ENCODE assay signal across 19 mouse cellular contexts in the genomic region with DNA sequence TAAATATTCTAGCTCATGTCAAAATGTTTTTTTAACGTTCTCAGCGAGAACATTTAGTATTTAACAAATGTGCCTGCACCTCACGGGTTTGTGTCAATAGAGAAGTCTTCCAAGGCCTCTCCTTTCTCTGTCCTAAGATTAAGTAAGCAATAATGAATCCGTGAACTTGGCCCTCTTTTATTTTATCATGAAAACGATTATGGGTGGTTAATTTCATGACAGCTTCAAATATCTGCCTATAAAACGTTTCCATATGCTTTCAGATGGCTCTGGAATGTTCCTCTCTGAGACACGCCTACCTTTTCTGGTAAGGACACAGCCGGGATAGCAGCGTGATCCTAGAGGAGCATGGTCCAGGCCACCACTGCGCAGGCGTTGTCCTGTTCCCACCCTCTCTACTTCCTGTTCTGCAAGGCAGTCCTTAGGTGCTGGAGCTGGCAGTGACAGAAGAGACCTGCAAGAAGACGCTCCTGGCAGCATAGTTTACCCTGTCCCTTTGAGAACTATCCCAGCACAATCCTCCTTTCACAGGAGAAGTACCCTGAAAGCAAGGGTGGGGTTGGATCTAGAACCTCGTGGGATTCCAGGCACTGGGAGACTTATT.
DNase-seq lines count a peak whose midpoint lies in the region; ATAC-seq and TF ChIP-seq lines count a peak whose summit lies in the region.
"Had no signal": no experiment of that assay in that cellular context is flagged by ENCODE, and none has a peak within 500 bp of the region (broad histone marks: within the 10 kb centered on the region; RNA-seq: fewer than 3 reads in every experiment).

No protein-coding gene starts in this region.

- H3K9ac ChIP-seq in heart, embryonic 16.5 days (ENCODE audit: low read length): 0 out of 2 replicates have a peak overlapping the region, but pooled peaks have one; percentile 1
- no peak overlapping the region for H3K9ac ChIP-seq in stomach, embryonic 16.5 days (ENCODE audit: low read length)
- no peak overlapping the region for H3K9ac ChIP-seq in stomach, postnatal 0 days (ENCODE audit: low read length)
- H3K9ac ChIP-seq in heart, postnatal 0 days (replicated peaks; ENCODE audit: low read depth, low read length): no peak overlapping the region; the same call in 1 of the 2 replicates
- H3K9ac ChIP-seq: hindbrain, embryonic 12.5 days; limb, embryonic 15.5 days had no signal

- H3K4me2 ChIP-seq in heart, embryonic 16.5 days (ENCODE audit: low read depth, low read length): 0 out of 2 replicates have a peak overlapping the region, but pooled peaks have one; percentile 2
- no peak overlapping the region for H3K4me2 ChIP-seq in stomach, embryonic 16.5 days (ENCODE audit: low read depth, low read length)
- H3K4me2 ChIP-seq in stomach, postnatal 0 days (replicated peaks; ENCODE audit: low read depth): no peak overlapping the region
- no peak overlapping the region for H3K4me2 ChIP-seq in heart, postnatal 0 days (ENCODE audit: low read depth, low read length)
- H3K4me2 ChIP-seq: hindbrain, embryonic 12.5 days; limb, embryonic 15.5 days; midbrain, embryonic 11.5 days had no signal

- no peak overlapping the region for H3K4me3 ChIP-seq in heart, embryonic 16.5 days (ENCODE audit: low read length)
- H3K4me3 ChIP-seq in stomach, embryonic 16.5 days (replicated peaks; ENCODE audit: low read length): no peak overlapping the region
- no peak overlapping the region for H3K4me3 ChIP-seq in stomach, postnatal 0 days (ENCODE audit: low read depth, low read length)
- H3K4me3 ChIP-seq in heart, postnatal 0 days (ENCODE audit: low read depth, low read length): no peak overlapping the region
- H3K4me3 ChIP-seq: erythroblast, embryonic 14.5 days; hindbrain, embryonic 12.5 days; limb, embryonic 15.5 days had no signal

- H3K4me1 ChIP-seq in heart, embryonic 16.5 days (ENCODE audit: control insufficient read depth, insufficient read depth, low read length): peaks cover 24% of the 10 kb centered on the region
- peaks cover 14% of the 10 kb centered on the region for H3K4me1 ChIP-seq in stomach, embryonic 16.5 days (ENCODE audit: control insufficient read depth, insufficient read depth, low read length)
- peaks cover 11% of the 10 kb centered on the region for H3K4me1 ChIP-seq in stomach, postnatal 0 days (replicated peaks; ENCODE audit: control insufficient read depth, insufficient read depth)
- H3K4me1 ChIP-seq in heart, postnatal 0 days (ENCODE audit: control insufficient read depth, insufficient read depth): peaks cover 6% of the 10 kb centered on the region; the same call in 1 of the 2 replicates

- no peaks in the 10 kb centered on the region for H3K27me3 ChIP-seq in heart, embryonic 16.5 days (ENCODE audit: control insufficient read depth, insufficient read depth, low read length)
- H3K27me3 ChIP-seq in stomach, embryonic 16.5 days (ENCODE audit: control insufficient read depth, insufficient read depth, low read length): no peaks in the 10 kb centered on the region
- no peaks in the 10 kb centered on the region for H3K27me3 ChIP-seq in stomach, postnatal 0 days (ENCODE audit: control insufficient read depth, insufficient read depth, low read length)
- H3K27me3 ChIP-seq in heart, postnatal 0 days (ENCODE audit: control insufficient read depth, insufficient read depth, low read length): no peaks in the 10 kb centered on the region
- H3K27me3 ChIP-seq: hindbrain, embryonic 12.5 days; limb, embryonic 15.5 days had no signal

- WGBS in heart, embryonic 16.5 days: 63% methylated on average over 13 of the region's 13 CpGs
- 54% methylated on average over 13 of the region's 13 CpGs for WGBS in stomach, embryonic 16.5 days
- WGBS in stomach, postnatal 0 days: 43% methylated on average over 13 of the region's 13 CpGs
- 60% methylated on average over 13 of the region's 13 CpGs for WGBS in heart, postnatal 0 days

- no peak for TF ChIP-seq CTCF in stomach, postnatal 0 days (IDR thresholded peaks at IDR 0.05; ENCODE audit: low read depth)
- TF ChIP-seq CTCF in heart, postnatal 0 days (IDR thresholded peaks at IDR 0.05; ENCODE audit: low read depth): no peak

- no peak for DNase-seq in heart, adult 8-10 months (ENCODE audit: low spot score)
- no peak for DNase-seq in stomach, postnatal 0 days (ENCODE audit: low spot score)
- DNase-seq in heart, postnatal 0 days (ENCODE audit: low spot score): no peak
- DNase-seq in retina, postnatal 1 day: no peak
- DNase-seq: cerebellum, adult 9-11 months; gastrocnemius, postnatal 10 days; kidney, postnatal 10 days; layer of hippocampus, adult 9-11 months; thymus, postnatal 36 days had no signal

- no peak for TF ChIP-seq EP300 in stomach, postnatal 0 days (optimal IDR thresholded peaks at IDR 0.05)
- TF ChIP-seq EP300 in heart, postnatal 0 days (IDR thresholded peaks at IDR 0.05; ENCODE audit: low read depth): no peak

- ATAC-seq in heart, embryonic 16.5 days (replicated peaks; ENCODE audit: extremely low read depth, insufficient read depth, low FRiP score): 0 out of 2 replicates have a peak, but pooled peaks have one; percentile 25
- no peak for ATAC-seq in stomach, embryonic 16.5 days (ENCODE audit: insufficient read depth, low FRiP score)
- ATAC-seq in stomach, postnatal 0 days (ENCODE audit: low FRiP score, low TSS enrichment): no peak
- ATAC-seq in heart, postnatal 0 days (ENCODE audit: insufficient read depth, low read depth): no peak
- 0 out of 2 replicates have a peak, but pooled peaks have one; percentile 10 for ATAC-seq in megakaryocyte-erythroid progenitor cell, adult 5-6 weeks (replicated peaks; ENCODE audit: low FRiP score, low TSS enrichment, poor library complexity, severe bottlenecking)
- ATAC-seq in granulocyte monocyte progenitor cell, adult 5-6 weeks (replicated peaks; ENCODE audit: poor library complexity, severe bottlenecking): no peak
- ATAC-seq: CD4-positive, CD25-positive, alpha-beta regulatory T cell, adult 4 months; forebrain, embryonic 16.5 days had no signal

- H3K27ac ChIP-seq in heart, embryonic 16.5 days (ENCODE audit: low read length): peak overlapping the region; percentile 74
- H3K27ac ChIP-seq in stomach, embryonic 16.5 days (ENCODE audit: low read length): peak overlapping the region; percentile 22; the same call in 1 of the 2 replicates
- H3K27ac ChIP-seq in stomach, postnatal 0 days (replicated peaks): no peak overlapping the region
- peak overlapping the region; percentile 52 for H3K27ac ChIP-seq in heart, postnatal 0 days (ENCODE audit: low read depth)
- H3K27ac ChIP-seq: hindbrain, embryonic 12.5 days; limb, embryonic 15.5 days had no signal

- no peaks in the 10 kb centered on the region for H3K36me3 ChIP-seq in heart, embryonic 16.5 days (ENCODE audit: control insufficient read depth, insufficient read depth)
- H3K36me3 ChIP-seq in stomach, embryonic 16.5 days (ENCODE audit: control insufficient read depth, insufficient read depth, low read length): no peaks in the 10 kb centered on the region
- no peaks in the 10 kb centered on the region for H3K36me3 ChIP-seq in stomach, postnatal 0 days (ENCODE audit: control insufficient read depth, insufficient read depth, low read length)
- no peaks in the 10 kb centered on the region for H3K36me3 ChIP-seq in heart, postnatal 0 days (replicated peaks; ENCODE audit: control insufficient read depth, insufficient read depth, low read length)
- H3K36me3 ChIP-seq: hindbrain, embryonic 12.5 days; limb, embryonic 15.5 days had no signal

- H3K9me3 ChIP-seq in heart, embryonic 16.5 days (replicated peaks; ENCODE audit: control insufficient read depth, low read length): no peaks in the 10 kb centered on the region
- H3K9me3 ChIP-seq in stomach, embryonic 16.5 days (replicated peaks; ENCODE audit: control insufficient read depth, low read length): no peaks in the 10 kb centered on the region
- H3K9me3 ChIP-seq in stomach, postnatal 0 days (ENCODE audit: control insufficient read depth, low read length): no peaks in the 10 kb centered on the region
- H3K9me3 ChIP-seq in heart, postnatal 0 days (replicated peaks; ENCODE audit: control insufficient read depth, low read length): no peaks in the 10 kb centered on the region
- H3K9me3 ChIP-seq: hindbrain, embryonic 12.5 days; limb, embryonic 15.5 days had no signal

Comparison
In these comparisons a context has a peak if more than half of its experiments do, and no peak if none do; other contexts are left out.
1. ATAC-seq: peak in heart, embryonic 16.5 days (single experiment) and megakaryocyte-erythroid progenitor cell, adult 5-6 weeks (single experiment); none in stomach, embryonic 16.5 days (single experiment), stomach, postnatal 0 days (single experiment), heart, postnatal 0 days (single experiment) and granulocyte monocyte progenitor cell, adult 5-6 weeks (single experiment).